Mouse (Mus musculus) liver, embryonic 14.5 days (tissue): Measurements from ENCODE around the gene Sh3d19. TPM values are rescaled to one million over a fixed set of nuclear protein-coding genes. Genes with fewer than 3 reads are reported as not detected.

Experiments used
- ATAC-seq: fragments of 200-750 bp; cut with Nextera tagmentation; 2 replicates; pipeline ENCODE4 v1.8.0; 2017; ENCODE audit warnings: moderate number of reproducible peaks, mild to moderate bottlenecking, moderate library complexity; ENCODE audit not compliant: insufficient read depth
- DNase-seq, 3 experiments: peaks; one replicate each; pipeline ENCODE4 v3.0.0-alpha.2; 2012 to 2013; ENCODE audit warnings: low read depth in 3 of 3, low spot score in 3 of 3
- H3K27ac ChIP-seq: fragments of 300-500 bp; sonication (generic); 2 replicates; pipeline ENCODE4 v1.5.1; 2014; ENCODE audit warnings: moderate library complexity, mild to moderate bottlenecking, control low read depth, inconsistent platforms
- H3K27me3 ChIP-seq: fragments of 300-500 bp; sonication (generic); 2 replicates; pipeline ENCODE4 v1.6.1; 2014; ENCODE audit warnings: mild to moderate bottlenecking, low read length, moderate library complexity; ENCODE audit not compliant: control insufficient read depth, insufficient read depth
- H3K36me3 ChIP-seq: fragments of 300-500 bp; sonication (generic); replicated peaks from 2 replicates; pipeline ENCODE4 v1.6.1; 2014; ENCODE audit warnings: low read depth; ENCODE audit not compliant: control insufficient read depth, insufficient read depth
- H3K4me1 ChIP-seq, 2 experiments: fragments of 200-500 bp in 1 of 2; fragments of 300-500 bp in 1 of 2; sonication (generic) in 1 of 2; replicated peaks; 2 replicates each; pipeline ENCODE4 v1.6.1; 2012 to 2014; ENCODE audit warnings: antibody characterized with exemption in 1 of 2, inconsistent platforms in 1 of 2, low read length in 1 of 2; ENCODE audit not compliant: control insufficient read depth in 2 of 2, insufficient read depth in 2 of 2
- H3K4me2 ChIP-seq: fragments of 300-500 bp; sonication (generic); 2 replicates; pipeline ENCODE4 v1.6.1; 2014; ENCODE audit warnings: low read depth, mild to moderate bottlenecking, control low read depth, moderate library complexity
- H3K4me3 ChIP-seq, 2 experiments: fragments of 200-500 bp in 1 of 2; fragments of 300-500 bp in 1 of 2; sonication (generic) in 1 of 2; 2 replicates each; pipeline ENCODE4 v1.5.1; 2012 to 2014; ENCODE audit warnings: low read depth in 2 of 2, low read length in 2 of 2, mild to moderate bottlenecking in 2 of 2, control low read depth in 1 of 2, inconsistent platforms in 1 of 2, moderate library complexity in 1 of 2; ENCODE audit not compliant: insufficient read depth in 1 of 2
- H3K9ac ChIP-seq: fragments of 300-500 bp; sonication (generic); replicated peaks from 2 replicates; pipeline ENCODE4 v1.6.1; 2014; ENCODE audit warnings: mild to moderate bottlenecking, control low read depth, moderate library complexity
- H3K9me3 ChIP-seq: fragments of 300-500 bp; sonication (generic); 2 replicates; pipeline ENCODE4 v1.6.1; 2016; ENCODE audit warnings: low read length, mixed read lengths; ENCODE audit not compliant: control insufficient read depth
- CTCF ChIP-seq: IDR thresholded peaks from 2 replicates; pipeline ENCODE4 v1.5.1; 2016; ENCODE audit warnings: antibody characterized with exemption, low read depth, control low read depth
- EP300 ChIP-seq: IDR thresholded peaks from 2 replicates; pipeline ENCODE4 v1.6.1; 2016; ENCODE audit warnings: antibody characterized with exemption, low read depth
- WGBS: fragments of 180-500 bp; shearing (Covaris S2); extraction: QIAGEN DNeasy Blood & Tissue Kit; methylation state at CpG from one replicate; pipeline ENCODE4 v1.1.7; 2014; ENCODE audit not compliant: insufficient replicate concordance; 5-methylcytosine and 5-hydroxymethylcytosine counted together
- polyA plus RNA-seq, 2 experiments: library from polyadenylated mRNA; depleted of rRNA in 1 of 2; stranded (reverse) in 1 of 2; unstranded in 1 of 2; fragments of >200 nt; fragmentation: Nextera tagmentation in 1 of 2; extraction: Ambion mirVana in 1 of 2; gene quantifications; 2 replicates each; pipeline versions ENCODE4 v1.2.1 to v1.2.3; 2012 to 2014

The Sh3d19 gene
- polyA plus RNA-seq, 2 experiments: 5.5 to 6.3 TPM

GRCm38 (mm10) chr3:86083051-86083450, 112.1 kb downstream of the Sh3d19 start:
- TF ChIP-seq CTCF (no peak), EP300 (no peak)
- Histone ChIP-seq H3K27ac (no peak overlapping the region), H3K36me3 (no peaks in the 10 kb centered on the region), H3K4me1 (no peaks in the 10 kb centered on the region; a peak in 1 of 4 replicates), H3K4me2 (no peak overlapping the region), H3K9me3 (no peaks in the 10 kb centered on the region), H3K4me3 (no peak overlapping the region), H3K27me3 (no peaks in the 10 kb centered on the region), H3K9ac (no peak overlapping the region)
- DNase-seq (no peak), ATAC-seq (no peak)
- 72% methylated on average over 8 of the region's 8 CpGs for WGBS

- TF ChIP-seq EP300 (no peak), CTCF (no peak)
- H3K9me3 ChIP-seq: no peaks in the 10 kb centered on the region
- H3K36me3 ChIP-seq: no peaks in the 10 kb centered on the region
- no peaks in the 10 kb centered on the region; a peak in 1 of 4 replicates for H3K4me1 ChIP-seq
- H3K4me3 ChIP-seq: no peak overlapping the region
- no peak overlapping the region for H3K9ac ChIP-seq
- DNase-seq (no peak), ATAC-seq (no peak)
- WGBS: 83% methylated on average over 19 of the region's 19 CpGs
- H3K4me2 ChIP-seq: no peak overlapping the region
- no peak overlapping the region for H3K27ac ChIP-seq
- no peaks in the 10 kb centered on the region for H3K27me3 ChIP-seq
Observed at GRCm38 (mm10) chr3:86085001-86085400, 114.1 kb downstream of the Sh3d19 start.

- no peaks in the 10 kb centered on the region for H3K4me1 ChIP-seq
- no peak overlapping the region for H3K4me2 ChIP-seq
- no peak overlapping the region for H3K4me3 ChIP-seq
- TF ChIP-seq EP300 (no peak), CTCF (no peak)
- no peaks in the 10 kb centered on the region for H3K9me3 ChIP-seq
- WGBS: 65% methylated on average over 3 of the region's 3 CpGs
- no peaks in the 10 kb centered on the region for H3K36me3 ChIP-seq
- H3K9ac ChIP-seq: no peak overlapping the region
- no peak overlapping the region for H3K27ac ChIP-seq
- DNase-seq (no peak), ATAC-seq (no peak)
- H3K27me3 ChIP-seq: no peaks in the 10 kb centered on the region
Observed at GRCm38 (mm10) chr3:86087872-86088271, 117.0 kb downstream of the Sh3d19 start.

- ATAC-seq (no peak), DNase-seq (no peak)
- H3K9ac ChIP-seq: no peak overlapping the region
- H3K4me2 ChIP-seq: no peak overlapping the region
- no peak overlapping the region for H3K4me3 ChIP-seq
- H3K9me3 ChIP-seq: no peaks in the 10 kb centered on the region
- no peak overlapping the region for H3K27ac ChIP-seq
- 71% methylated on average over 6 of the region's 6 CpGs for WGBS
- TF ChIP-seq EP300 (no peak), CTCF (no peak)
- no peaks in the 10 kb centered on the region; the same call in 1 of the 2 replicates for H3K36me3 ChIP-seq
- no peaks in the 10 kb centered on the region for H3K27me3 ChIP-seq
- no peaks in the 10 kb centered on the region for H3K4me1 ChIP-seq
Observed at GRCm38 (mm10) chr3:86093213-86093845, 122.4 kb downstream of the Sh3d19 start.

GRCm38 (mm10) chr3:86093907-86094306, 123.0 kb downstream of the Sh3d19 start:
- H3K36me3 ChIP-seq: no peaks in the 10 kb centered on the region; the same call in 1 of the 2 replicates
- no peak overlapping the region for H3K27ac ChIP-seq
- H3K27me3 ChIP-seq: no peaks in the 10 kb centered on the region
- WGBS: 79% methylated on average over 5 of the region's 5 CpGs
- no peaks in the 10 kb centered on the region for H3K4me1 ChIP-seq
- H3K9ac ChIP-seq: no peak overlapping the region
- H3K9me3 ChIP-seq: no peaks in the 10 kb centered on the region
- ATAC-seq: no peak
- no peak for DNase-seq
- no peak overlapping the region for H3K4me2 ChIP-seq
- TF ChIP-seq EP300: no peak
- TF ChIP-seq CTCF: no peak
- no peak overlapping the region for H3K4me3 ChIP-seq
